Mouse (Mus musculus) lung, postnatal 25 days (tissue): ENCODE measurements around the gene Dennd6b.

Source experiments
- DNase-seq: peaks from one replicate; pipeline ENCODE4 v3.0.0; 2022; ENCODE audit warnings: low spot score

Gene Dennd6b

DNA sequence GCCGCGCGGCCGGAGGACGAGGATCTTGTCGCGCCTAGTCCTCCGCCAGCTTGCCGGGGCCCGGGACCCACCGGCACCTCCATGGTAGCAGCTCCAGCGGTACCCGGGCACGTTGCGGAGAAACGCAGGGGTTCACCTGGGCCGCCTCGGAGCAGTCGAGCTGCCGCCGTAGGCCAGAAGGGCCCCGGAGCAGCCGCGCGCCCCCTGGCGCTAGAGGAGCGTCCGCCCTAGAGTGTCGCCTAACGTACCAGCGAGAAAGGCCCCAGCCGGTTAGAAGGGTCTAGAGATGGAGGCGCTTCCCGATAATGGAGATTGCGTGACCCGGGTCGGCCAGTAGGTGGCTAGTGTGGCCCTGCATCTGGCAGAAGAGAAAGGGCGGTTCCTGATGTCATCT lies at the start of gene Dennd6b:
Gene Dennd6b (minus strand): TSS at position 184 of the 394 bp plus-strand sequence.
- peak; percentile 99 for DNase-seq

DNA sequence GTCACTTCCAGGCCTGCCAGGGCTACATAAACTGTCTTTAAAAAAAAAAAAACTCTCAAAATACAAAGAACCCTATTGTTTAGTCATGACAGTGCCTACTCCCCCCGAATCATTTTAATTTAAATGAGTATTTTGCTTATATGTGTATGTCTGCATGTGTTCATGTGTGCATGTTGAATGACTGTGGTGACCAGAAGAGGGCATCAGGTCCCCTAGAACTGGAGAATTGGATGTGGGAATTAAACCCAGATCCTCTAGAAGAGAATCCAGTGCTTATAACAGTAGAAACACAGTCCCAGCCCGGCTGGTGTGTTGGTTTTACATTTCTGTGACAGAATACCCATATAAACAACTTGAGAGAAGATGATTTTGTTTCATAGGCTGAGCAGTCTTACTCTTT lies 44.7 kb upstream of the Dennd6b start:
- DNase-seq, result no peak

DNA sequence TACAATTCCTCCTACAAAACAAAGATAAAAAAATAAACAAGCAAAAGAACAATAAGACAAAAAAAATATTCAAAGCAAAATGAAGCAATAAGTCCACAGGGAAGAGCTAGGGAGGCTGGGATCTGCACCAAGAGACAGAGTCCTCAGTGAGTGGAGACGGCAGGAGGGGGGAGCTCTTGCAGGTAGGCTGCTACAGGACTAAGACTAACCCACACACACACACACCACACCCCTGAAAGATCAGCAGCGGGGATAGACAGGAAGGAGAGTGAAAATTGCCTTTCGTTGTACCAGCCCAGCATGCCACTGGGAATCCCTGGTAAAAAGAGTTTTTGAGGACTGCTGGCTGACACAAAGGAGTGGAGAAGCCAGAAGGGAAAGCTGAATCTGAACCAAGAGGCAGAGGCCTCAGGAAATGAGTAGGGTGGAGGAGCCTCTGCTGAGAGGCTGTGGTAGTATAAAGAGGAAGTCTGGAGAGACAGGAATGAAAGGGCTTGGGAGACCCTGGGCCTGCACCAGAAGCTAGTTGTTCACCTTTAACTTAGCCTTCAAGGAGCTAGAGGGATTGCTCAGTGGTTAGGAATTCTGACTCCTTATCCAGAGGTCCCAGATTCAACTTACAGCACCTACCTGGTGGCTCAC lies 43.6 kb upstream of the Dennd6b start:
- DNase-seq, result no peak

DNA sequence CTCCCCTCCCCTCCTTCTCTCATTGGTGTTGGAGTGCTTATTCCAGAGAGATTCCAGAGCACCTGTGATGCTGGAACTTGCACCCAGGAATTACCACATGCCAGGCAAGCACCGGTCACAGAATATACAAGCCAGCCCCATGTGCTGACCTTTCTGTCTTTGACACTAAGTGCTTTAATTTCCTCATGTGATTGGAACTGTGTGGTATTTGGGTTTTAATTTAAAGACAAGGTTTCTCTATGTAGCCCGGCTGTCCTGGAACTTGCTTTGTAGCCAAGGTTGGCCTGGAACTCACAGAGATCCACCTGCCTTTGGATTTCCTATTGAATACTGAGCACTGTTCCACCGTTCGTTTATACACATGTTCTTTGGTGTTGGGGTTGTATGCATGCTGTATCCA lies 37.8 kb upstream of the Dennd6b start:
- no peak for DNase-seq

DNA sequence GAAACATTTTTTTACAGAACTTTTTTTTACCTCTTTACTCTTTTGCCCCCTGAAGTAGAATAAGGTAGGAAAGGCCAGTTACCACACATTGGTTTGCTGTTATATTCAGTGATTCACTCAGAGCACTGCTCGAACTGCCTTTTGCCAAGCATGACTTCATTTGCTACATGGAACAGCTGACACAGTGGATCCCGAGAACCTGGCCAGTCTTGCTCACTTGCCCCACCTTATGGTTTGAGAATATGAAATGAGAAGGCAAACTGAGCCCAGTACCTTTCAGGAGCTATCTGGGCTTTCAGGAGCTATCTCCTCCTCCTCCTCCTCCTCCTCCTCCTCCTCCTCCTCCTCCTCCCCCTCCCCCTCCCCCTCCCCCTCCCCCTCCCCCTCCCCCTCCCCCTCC lies 37.3 kb upstream of the Dennd6b start:
- DNase-seq, result peak; percentile 20

DNA sequence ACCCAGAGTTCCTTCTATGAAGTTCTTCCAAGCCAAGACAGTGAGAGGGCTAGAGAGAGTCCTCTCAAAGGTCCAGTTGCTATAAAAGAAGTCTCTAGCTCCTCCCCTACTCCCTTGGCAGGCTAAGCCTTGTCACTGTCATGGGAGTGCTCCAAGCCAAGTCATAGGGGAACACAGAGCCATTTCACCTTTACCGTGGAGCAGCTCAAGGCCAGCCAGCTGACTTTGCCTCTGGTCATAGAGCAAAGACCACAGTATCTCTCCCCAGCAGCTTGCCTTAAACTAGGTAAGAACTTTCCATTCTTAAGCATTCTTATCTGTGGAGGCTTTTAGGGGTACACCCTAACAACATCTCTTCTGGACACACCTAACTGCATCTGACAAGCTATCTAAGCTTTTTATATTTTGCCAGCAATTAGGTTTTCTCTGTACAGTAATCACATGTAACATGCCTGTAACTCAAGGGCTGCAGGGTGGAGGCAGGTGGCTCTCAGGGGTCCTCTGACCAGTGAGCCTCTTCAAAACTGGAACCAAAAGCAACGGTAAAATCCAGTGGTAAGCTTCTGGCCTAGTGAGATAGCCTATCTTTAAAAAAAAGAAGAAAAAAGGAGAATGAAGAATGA lies 19.4 kb upstream of the Dennd6b start:
- no peak for DNase-seq

DNA sequence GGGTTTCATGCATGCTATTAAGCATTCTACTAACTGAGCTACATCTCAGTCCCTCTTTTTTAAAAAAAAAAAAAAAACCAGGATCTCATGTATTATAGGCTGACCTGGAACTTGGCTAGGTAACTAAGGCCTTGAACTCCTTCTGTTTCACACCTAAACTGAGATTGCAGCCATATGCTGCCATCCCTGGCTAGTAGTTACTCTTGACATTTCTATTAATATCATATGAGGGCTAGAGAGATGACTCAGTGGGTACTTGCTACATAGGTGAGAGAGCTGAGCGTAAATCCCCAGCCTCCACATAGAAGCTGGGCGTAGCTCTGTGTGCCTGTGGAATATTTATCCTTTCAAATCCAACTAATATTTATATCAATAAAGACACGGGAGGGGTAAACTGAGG lies 18.7 kb upstream of the Dennd6b start:
- no peak for DNase-seq

DNA sequence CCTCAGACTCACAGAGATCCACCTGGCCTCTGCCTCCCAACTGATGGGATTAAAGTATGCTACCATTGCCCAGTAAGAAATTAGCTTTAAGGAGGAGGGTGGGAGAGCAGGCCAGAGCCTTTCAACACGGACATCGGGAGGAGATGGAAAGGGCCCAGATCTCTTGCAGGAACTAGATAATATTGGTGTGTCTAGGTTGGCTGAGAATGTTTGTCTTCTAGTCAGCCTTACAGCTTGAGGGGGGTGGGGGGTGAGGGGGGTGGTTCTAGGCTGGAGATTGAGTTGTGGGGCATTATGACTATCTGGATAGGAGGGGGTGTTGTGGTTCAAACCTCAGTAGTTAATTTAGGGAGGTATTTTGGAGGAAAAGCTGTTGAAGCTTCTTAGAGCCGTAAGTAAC lies 17.2 kb upstream of the Dennd6b start:
- no peak for DNase-seq

DNA sequence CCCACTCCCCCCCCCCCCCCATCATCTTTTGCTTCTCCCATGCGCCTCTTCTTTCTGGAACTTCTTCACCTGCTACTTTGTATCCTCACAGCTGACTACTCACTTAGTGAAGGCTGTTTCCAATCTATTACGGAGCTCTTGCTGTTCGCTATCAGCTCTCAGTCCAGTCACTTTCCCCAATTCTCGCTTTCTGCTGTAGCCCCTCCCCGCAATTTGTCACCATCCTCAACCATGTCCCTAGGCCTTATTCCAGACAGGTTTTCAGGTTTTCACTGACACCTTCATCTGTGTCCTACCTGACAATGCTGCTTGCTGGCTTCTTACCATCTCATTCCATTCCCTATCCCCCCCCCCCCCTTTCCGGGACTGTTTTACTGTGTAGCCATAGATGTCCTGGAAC lies 16.2 kb upstream of the Dennd6b start:
- DNase-seq, result no peak

DNA sequence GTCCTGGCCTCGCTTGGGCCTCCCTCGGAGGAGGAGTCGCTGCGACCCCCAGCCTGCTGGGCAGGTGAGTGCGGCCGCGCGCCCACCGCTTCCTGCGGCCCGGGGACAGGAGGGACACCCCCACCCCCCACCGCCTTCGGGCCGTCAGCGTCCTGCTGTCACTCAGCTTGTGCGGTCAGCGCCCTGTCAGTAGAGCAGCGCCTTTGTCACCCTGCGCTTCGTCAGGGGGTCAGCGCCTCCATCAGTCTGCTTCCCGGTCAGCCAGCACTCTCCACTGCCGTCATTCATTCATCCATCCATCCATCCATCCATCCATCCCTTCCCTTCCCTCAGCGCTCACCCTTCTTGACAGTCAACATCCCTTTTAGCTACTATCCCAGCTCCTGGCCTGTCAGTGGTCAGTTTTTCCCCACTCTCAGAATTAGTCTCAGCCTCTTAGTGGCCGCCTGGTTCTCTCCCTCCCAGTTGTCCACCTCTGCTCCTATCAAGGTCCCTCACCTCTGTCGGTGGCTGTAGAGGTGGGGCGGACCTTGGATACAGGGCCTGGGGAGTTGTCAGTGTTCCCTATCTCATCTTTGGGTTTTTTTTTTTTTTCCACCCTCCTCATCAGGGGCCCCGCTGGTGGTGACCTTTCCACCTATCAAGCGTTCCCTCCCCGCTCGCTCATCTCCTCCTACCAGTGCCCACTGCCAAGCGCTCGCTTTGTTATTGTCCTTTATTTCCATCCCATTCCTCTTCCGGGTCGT lies 15.6 kb upstream of the Dennd6b start:
- peak; percentile 8 for DNase-seq

DNA sequence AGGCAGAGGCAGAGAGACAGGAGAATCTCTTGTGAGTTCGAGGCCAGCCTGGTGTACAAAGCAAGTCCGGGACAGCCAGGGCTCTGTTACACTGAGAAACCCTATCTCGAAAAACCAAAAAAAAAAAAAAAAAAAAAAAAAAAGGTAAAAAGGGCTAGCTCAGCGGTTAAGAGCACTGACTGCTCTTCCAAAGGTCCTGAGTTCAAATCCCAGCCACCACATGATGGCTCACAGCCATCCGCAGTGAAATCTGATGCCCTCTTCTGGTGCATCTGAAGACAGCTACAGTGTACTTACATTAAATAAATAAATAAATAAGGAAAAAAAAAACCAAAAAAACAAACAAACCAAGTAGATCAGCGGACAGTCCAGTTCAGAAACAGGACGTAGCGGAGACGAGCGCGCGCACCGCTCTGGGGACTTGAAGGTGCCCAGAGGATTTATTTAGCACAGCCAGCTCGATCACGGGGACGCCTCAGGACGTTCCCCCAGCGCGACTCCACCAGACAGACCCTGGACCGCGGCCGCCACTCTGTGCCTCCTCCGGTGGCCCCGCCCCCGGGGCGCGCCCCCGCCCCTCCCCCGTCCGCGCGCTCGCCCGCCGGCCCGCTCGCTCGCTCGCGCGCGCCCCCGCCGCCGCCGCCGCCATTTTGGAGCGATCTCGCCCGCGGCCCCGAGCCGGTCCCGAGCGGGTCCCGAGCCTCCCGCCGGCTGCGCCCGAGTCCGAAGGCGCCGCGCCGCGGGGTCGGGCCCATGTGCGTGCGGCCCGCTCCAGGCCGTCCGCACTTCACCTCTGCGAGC lies 14.8 kb upstream of the Dennd6b start, which contains the start of gene Ppp6r2:
Gene Ppp6r2 (plus strand): TSS at position 639 of the 801 bp plus-strand sequence.
- peak; percentile 64 for DNase-seq

DNA sequence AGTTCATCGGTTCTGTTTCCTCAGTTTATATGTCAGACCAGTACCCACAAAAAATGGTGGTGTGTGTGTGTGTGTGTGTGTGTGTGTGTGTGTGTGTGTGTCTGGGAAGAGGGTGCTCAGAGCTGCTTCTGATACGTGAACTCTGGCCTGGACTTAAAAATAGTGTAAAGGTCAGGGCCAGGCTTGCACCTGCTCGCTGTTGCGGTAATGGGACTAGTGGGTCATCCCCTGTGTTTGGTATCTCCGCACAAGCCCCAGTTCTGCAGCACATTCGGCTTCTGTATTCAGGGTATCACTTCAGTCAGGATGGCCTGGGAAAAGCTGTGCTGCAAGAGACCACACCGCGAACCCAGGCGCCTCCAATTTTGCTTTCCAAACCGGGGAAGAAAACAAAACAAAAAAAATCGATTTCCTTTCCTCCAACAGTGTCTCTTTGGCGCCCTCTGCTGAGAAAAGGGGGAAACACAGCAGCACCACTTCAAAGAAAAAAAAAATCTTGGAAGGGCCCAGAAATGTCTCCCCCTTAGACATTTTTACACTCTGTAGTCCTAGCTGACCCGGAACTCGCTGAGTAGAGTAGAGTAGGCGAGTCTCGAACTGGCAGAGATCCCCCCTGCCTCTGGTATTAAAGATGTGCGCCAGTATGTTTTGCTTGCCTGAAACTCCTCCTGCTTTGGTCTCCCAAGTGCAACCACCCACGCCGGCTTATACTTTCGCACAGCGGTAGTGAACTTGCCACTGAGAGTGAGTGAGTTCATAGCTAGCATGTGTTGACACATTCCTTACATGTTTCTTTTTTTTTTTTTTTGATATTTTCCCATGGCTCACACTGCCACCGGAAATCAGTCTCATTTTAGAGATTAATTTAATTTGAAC lies 13.8 kb upstream of the Dennd6b start:
- peak; percentile 92 for DNase-seq

DNA sequence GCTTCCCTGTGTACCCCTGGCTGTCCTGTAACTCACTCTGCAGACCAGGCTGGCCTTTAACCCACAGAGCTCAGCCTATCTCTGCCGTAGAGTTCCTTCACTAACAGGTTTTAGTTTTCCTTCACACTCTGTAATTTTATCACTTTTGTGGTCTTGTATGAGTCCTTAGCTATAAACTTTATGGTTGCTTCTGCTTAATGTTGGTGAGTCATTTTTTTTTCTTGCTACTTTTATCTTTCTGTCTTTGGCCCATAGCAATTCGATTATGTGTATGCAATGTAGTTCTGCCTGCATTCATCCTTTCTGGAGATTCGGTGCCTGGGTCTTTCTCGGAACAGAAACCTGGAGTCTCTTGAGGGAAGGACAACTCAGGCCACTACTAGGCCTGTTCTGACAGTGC lies 11.2 kb upstream of the Dennd6b start:
- DNase-seq, result no peak

DNA sequence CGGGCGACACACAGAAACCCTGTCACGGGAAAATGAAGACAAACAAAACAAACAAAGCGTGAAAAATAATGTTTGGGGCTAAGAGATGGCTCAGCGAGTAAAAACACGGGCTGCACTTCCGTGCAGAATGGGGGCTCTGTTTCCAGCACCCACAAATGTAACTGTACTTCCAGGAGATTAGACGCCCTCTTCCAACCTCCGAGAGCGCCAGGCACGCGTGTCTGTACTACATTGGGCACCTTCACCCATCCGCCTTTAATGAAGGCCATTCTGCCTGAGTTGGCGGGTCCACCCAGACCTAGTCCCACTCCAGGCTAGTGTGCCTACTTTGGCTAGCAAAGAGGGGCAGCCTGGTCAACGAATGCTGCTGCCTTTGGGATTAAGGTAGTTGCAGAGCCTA lies 760 bp upstream of the Dennd6b start:
- no peak for DNase-seq

DNA sequence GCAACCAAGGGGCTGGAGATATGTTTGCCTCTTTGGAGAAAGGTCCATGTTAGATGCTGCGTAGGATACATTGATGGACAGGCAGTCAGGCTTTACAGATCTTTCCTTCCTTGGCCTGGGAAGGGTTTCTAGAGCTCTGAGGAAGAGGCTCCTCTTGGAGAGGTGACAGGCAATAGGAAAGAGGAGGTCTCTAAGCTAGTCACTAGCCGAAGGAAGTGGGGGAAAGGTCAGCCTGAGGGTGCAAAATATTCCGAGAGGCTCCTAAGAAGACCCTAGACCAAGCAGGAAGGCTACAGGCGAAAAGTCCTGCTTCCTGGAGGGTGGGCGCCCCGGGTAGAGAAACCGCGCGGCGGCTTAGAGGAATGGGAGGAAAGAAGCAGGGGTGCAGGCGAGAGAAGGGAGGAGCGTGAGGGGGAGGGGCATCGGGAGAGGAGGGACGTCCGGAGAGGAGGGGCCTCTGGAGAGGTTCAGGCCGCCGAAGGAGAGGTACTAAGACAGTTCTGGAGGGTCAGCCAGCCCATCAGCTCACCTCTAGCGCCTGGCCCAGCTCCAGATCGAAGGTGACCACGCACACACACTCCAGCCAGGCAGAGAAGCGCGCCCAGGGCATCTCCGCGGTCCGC lies 495 bp downstream of the Dennd6b start:
- DNase-seq, result peak; percentile 94

DNA sequence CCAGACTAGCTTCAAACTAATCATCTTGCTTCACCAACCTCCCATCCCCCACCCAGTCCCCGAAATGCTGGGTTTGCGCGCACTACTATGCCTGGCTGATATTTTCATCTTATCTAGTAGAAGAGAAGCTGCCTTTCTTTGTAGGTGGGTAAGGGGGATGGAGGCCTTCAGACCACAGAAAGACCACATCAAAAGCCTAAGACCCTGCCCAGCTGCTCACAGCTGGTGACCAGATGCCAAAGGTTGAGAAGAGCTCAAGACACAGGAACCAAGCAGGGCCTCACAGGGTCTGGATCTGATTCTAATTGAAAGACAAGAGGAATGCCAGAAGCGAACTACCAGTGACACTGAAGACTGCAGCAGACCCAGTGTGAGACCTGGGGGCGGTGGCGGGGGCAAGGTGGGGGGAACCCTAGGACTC lies 1.0 kb downstream of the Dennd6b start:
- DNase-seq, result no peak

DNA sequence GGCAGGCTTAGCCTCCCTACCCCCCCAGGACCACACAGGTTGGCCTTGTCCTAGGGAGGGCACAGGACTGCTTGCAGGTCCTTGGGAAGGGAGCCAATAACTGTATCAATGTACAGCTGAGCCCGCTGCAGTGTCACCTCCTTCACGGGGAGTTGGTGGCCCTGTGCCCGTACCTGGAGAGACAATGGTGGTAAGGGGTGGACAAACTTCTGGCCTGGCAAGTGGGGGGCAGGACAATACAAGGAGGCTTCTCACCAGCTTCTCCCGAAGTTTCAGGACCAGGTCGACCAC lies 11.4 kb downstream of the Dennd6b start:
- DNase-seq, result no peak

DNA sequence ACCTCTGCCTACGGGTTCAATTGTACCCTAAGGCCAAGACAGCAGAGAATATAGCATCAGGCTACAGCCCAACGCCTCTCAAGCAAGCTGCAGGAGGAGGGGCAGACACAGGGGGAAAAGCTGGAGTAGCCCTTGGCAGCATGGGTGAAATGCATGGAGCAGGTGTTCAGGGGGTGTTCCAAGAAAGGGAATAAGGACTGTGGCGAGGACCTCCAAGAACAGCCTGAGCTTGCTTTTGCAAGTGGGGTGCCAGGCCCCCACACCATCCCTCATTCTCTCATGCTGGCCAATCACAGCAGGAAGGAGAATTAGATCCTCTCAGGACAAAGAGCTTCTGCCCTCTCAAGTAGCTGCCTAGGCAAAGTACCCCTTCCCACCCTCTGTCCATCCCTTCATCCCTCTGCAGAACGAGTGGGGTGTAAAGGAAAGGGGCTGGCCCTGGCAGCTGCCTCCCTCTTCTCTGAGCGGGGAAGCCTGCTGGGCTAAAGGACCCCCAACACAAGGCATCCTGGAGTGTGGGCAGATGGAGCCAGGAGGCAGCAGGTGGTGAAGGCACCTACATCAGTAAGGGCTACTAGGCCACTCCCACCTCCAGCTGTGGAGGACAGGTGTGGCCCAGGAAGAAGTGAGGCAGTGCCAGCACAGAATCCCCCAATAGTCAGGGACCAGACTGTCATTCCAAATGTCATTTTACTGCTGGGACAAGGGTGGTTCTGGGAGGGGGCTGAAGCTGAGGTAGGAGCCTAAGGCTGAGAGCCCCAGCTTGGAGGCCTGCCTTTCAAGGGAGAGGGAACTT lies 12.0 kb downstream of the Dennd6b start:
- DNase-seq, result no peak

DNA sequence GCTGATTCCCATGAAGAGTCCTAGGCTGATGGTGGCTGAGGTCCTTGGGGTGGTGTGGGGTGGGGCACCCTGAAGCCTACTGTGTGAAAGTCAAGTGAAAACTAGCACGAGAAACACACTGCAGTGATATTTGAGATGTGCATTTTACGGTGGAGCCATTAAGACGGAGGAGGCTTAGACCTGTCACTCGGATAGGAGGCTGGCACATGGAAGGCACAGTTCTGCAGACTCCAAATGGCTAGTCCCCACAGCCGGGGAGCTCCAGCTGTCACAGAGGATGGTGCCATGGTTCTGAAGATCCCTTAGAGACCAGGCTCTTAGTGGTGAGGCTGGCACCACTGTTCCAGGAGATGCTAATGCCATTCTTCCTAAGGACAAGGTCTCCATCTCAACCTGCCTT lies 13.5 kb downstream of the Dennd6b start:
- DNase-seq, result no peak

DNA sequence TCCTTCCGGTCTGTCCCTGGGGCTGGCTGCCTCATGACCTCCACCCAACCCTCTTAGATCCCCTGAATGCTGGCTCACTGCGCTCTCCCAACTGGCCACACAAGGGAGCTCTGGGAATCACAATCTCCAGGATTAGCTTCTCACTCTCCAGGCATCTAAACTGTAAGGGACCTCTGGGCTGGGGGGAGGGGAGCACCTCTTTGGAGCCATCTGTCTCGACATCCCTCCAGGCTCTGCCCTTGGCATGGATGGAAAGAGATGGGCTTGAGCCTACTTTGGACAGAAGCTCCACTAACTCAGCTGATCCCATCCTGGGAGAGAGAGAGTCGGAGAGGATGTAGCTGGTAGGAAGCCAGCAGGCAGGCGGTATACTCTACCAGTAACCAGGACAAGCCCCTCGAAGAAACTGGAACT lies 14.0 kb downstream of the Dennd6b start:
- no peak for DNase-seq
